Mouse (Mus musculus): Measurements from ENCODE around the gene Cldn11. TPM values are rescaled to one million over a fixed set of nuclear protein-coding genes. Genes with fewer than 3 reads are reported as not detected.
"Not testable (repeated sequence)": the region's sequence is repeated elsewhere in the genome, so short reads cannot be mapped to it uniquely, and the experiment has no call there.

Gene Cldn11
- polyA plus RNA-seq, 1 experiment from 2014 or later: 43.5 TPM

GRCm38 (mm10) chr3:31129766-31130165 lies 20.0 kb upstream of the Cldn11 start:
- no peaks in the 10 kb centered on the region for H3K27me3 ChIP-seq (replicated peaks; ENCODE audit: control insufficient read depth, insufficient read depth, low read length)
- no peak overlapping the region for H3K4me3 ChIP-seq (replicated peaks; ENCODE audit: low read length)
- no peak overlapping the region for H3K9ac ChIP-seq (replicated peaks; ENCODE audit: low read depth, low read length)
- no peak overlapping the region for H3K4me2 ChIP-seq (ENCODE audit: low read length)
- WGBS: 57% methylated on average over 4 of the region's 4 CpGs
- no peaks in the 10 kb centered on the region for H3K36me3 ChIP-seq (ENCODE audit: control insufficient read depth, insufficient read depth)
- H3K4me1 ChIP-seq (replicated peaks; ENCODE audit: control insufficient read depth, insufficient read depth, low read length): no peaks in the 10 kb centered on the region
- H3K9me3 ChIP-seq (ENCODE audit: control insufficient read depth, low read length): no peaks in the 10 kb centered on the region
- no peak overlapping the region for H3K27ac ChIP-seq (ENCODE audit: low read length)
- no peak for ATAC-seq

- 75% methylated on average over 5 of the region's 5 CpGs for WGBS
- ATAC-seq: no peak
- H3K9me3 ChIP-seq (ENCODE audit: control insufficient read depth, low read length): no peaks in the 10 kb centered on the region
- H3K4me2 ChIP-seq (ENCODE audit: low read length): no peak overlapping the region
- no peaks in the 10 kb centered on the region for H3K36me3 ChIP-seq (ENCODE audit: control insufficient read depth, insufficient read depth)
- H3K27ac ChIP-seq (ENCODE audit: low read length): no peak overlapping the region
- no peaks in the 10 kb centered on the region for H3K27me3 ChIP-seq (replicated peaks; ENCODE audit: control insufficient read depth, insufficient read depth, low read length)
- no peaks in the 10 kb centered on the region for H3K4me1 ChIP-seq (replicated peaks; ENCODE audit: control insufficient read depth, insufficient read depth, low read length)
- H3K4me3 ChIP-seq (replicated peaks; ENCODE audit: low read length): no peak overlapping the region
- H3K9ac ChIP-seq (replicated peaks; ENCODE audit: low read depth, low read length): no peak overlapping the region
Observed at GRCm38 (mm10) chr3:31133664-31134063, 16.1 kb upstream of the Cldn11 start.

GRCm38 (mm10) chr3:31134246-31134645 lies 15.5 kb upstream of the Cldn11 start:
- no peak overlapping the region for H3K27ac ChIP-seq (ENCODE audit: low read length)
- no peak overlapping the region for H3K9ac ChIP-seq (replicated peaks; ENCODE audit: low read depth, low read length)
- no peaks in the 10 kb centered on the region for H3K4me1 ChIP-seq (replicated peaks; ENCODE audit: control insufficient read depth, insufficient read depth, low read length)
- no peaks in the 10 kb centered on the region for H3K9me3 ChIP-seq (ENCODE audit: control insufficient read depth, low read length)
- WGBS: 86% methylated on average over 8 of the region's 8 CpGs
- no peaks in the 10 kb centered on the region for H3K27me3 ChIP-seq (replicated peaks; ENCODE audit: control insufficient read depth, insufficient read depth, low read length)
- ATAC-seq: no peak
- H3K36me3 ChIP-seq (ENCODE audit: control insufficient read depth, insufficient read depth): no peaks in the 10 kb centered on the region
- no peak overlapping the region for H3K4me3 ChIP-seq (replicated peaks; ENCODE audit: low read length)
- H3K4me2 ChIP-seq (ENCODE audit: low read length): no peak overlapping the region

GRCm38 (mm10) chr3:31134696-31135095 lies 15.0 kb upstream of the Cldn11 start:
- 75% methylated on average over 7 of the region's 7 CpGs for WGBS
- Histone ChIP-seq H3K4me3 (replicated peaks; ENCODE audit: low read length) (no peak overlapping the region), H3K4me2 (ENCODE audit: low read length) (no peak overlapping the region), H3K9me3 (ENCODE audit: control insufficient read depth, low read length) (no peaks in the 10 kb centered on the region), H3K9ac (replicated peaks; ENCODE audit: low read depth, low read length) (no peak overlapping the region), H3K27me3 (replicated peaks; ENCODE audit: control insufficient read depth, insufficient read depth, low read length) (no peaks in the 10 kb centered on the region), H3K27ac (ENCODE audit: low read length) (no peak overlapping the region), H3K4me1 (replicated peaks; ENCODE audit: control insufficient read depth, insufficient read depth, low read length) (no peaks in the 10 kb centered on the region), H3K36me3 (ENCODE audit: control insufficient read depth, insufficient read depth) (no peaks in the 10 kb centered on the region)
- no peak for ATAC-seq

- 75% methylated on average over 4 of the region's 4 CpGs for WGBS
- ATAC-seq; H3K9me3 ChIP-seq (ENCODE audit: control insufficient read depth, low read length); H3K9ac ChIP-seq (replicated peaks; ENCODE audit: low read depth, low read length); H3K4me3 ChIP-seq (replicated peaks; ENCODE audit: low read length); H3K27ac ChIP-seq (ENCODE audit: low read length); H3K4me2 ChIP-seq (ENCODE audit: low read length); H3K4me1 ChIP-seq (replicated peaks; ENCODE audit: control insufficient read depth, insufficient read depth, low read length); H3K27me3 ChIP-seq (replicated peaks; ENCODE audit: control insufficient read depth, insufficient read depth, low read length); H3K36me3 ChIP-seq (ENCODE audit: control insufficient read depth, insufficient read depth): not testable (repeated sequence)
Observed at GRCm38 (mm10) chr3:31136591-31136990, 13.1 kb upstream of the Cldn11 start.

- 57% methylated on average over 13 of the region's 13 CpGs for WGBS
- Histone ChIP-seq H3K27me3 (replicated peaks; ENCODE audit: control insufficient read depth, insufficient read depth, low read length) (no peaks in the 10 kb centered on the region), H3K4me1 (replicated peaks; ENCODE audit: control insufficient read depth, insufficient read depth, low read length) (no peaks in the 10 kb centered on the region), H3K9ac (replicated peaks; ENCODE audit: low read depth, low read length) (no peak overlapping the region), H3K4me3 (replicated peaks; ENCODE audit: low read length) (no peak overlapping the region), H3K27ac (ENCODE audit: low read length) (no peak overlapping the region), H3K36me3 (ENCODE audit: control insufficient read depth, insufficient read depth) (no peaks in the 10 kb centered on the region), H3K9me3 (ENCODE audit: control insufficient read depth, low read length) (no peaks in the 10 kb centered on the region), H3K4me2 (ENCODE audit: low read length) (no peak overlapping the region)
- peak; percentile 49; the same call in 1 of the 2 replicates for ATAC-seq
Observed at GRCm38 (mm10) chr3:31138454-31139424, 11.0 kb upstream of the Cldn11 start.

- Histone ChIP-seq H3K4me3 (replicated peaks; ENCODE audit: low read length) (no peak overlapping the region), H3K36me3 (ENCODE audit: control insufficient read depth, insufficient read depth) (no peaks in the 10 kb centered on the region), H3K4me2 (ENCODE audit: low read length) (no peak overlapping the region), H3K27me3 (replicated peaks; ENCODE audit: control insufficient read depth, insufficient read depth, low read length) (no peaks in the 10 kb centered on the region), H3K4me1 (replicated peaks; ENCODE audit: control insufficient read depth, insufficient read depth, low read length) (peaks cover 3% of the 10 kb centered on the region; the same call in 1 of the 2 replicates), H3K27ac (ENCODE audit: low read length) (no peak overlapping the region), H3K9me3 (ENCODE audit: control insufficient read depth, low read length) (no peaks in the 10 kb centered on the region), H3K9ac (replicated peaks; ENCODE audit: low read depth, low read length) (no peak overlapping the region)
- no peak for ATAC-seq
- 92% methylated on average over 4 of the region's 4 CpGs for WGBS
Observed at GRCm38 (mm10) chr3:31141621-31142020, 8.1 kb upstream of the Cldn11 start.

GRCm38 (mm10) chr3:31145222-31145621 lies 4.5 kb upstream of the Cldn11 start:
- not testable (repeated sequence) for H3K27ac ChIP-seq (ENCODE audit: low read length); H3K36me3 ChIP-seq (ENCODE audit: control insufficient read depth, insufficient read depth); H3K4me3 ChIP-seq (replicated peaks; ENCODE audit: low read length); H3K4me2 ChIP-seq (ENCODE audit: low read length); H3K27me3 ChIP-seq (replicated peaks; ENCODE audit: control insufficient read depth, insufficient read depth, low read length); ATAC-seq; H3K9ac ChIP-seq (replicated peaks; ENCODE audit: low read depth, low read length); H3K9me3 ChIP-seq (ENCODE audit: control insufficient read depth, low read length)
- WGBS: 85% methylated on average over 11 of the region's 11 CpGs
- peaks cover 15% of the 10 kb centered on the region for H3K4me1 ChIP-seq (replicated peaks; ENCODE audit: control insufficient read depth, insufficient read depth, low read length)

- 13% methylated on average over 14 of the region's 14 CpGs for WGBS
- Histone ChIP-seq H3K4me3 (replicated peaks; ENCODE audit: low read length) (no peak overlapping the region), H3K9ac (replicated peaks; ENCODE audit: low read depth, low read length) (no peak overlapping the region)
Observed at GRCm38 (mm10) chr3:31145641-31146290, 4.0 kb upstream of the Cldn11 start.

More at GRCm38 (mm10) chr3:31145641-31146290, 4.0 kb upstream of the Cldn11 start:
- Histone ChIP-seq H3K36me3 (ENCODE audit: control insufficient read depth, insufficient read depth) (no peaks in the 10 kb centered on the region), H3K4me2 (ENCODE audit: low read length) (peak overlapping the region; percentile 24), H3K27me3 (replicated peaks; ENCODE audit: control insufficient read depth, insufficient read depth, low read length) (peaks cover 9% of the 10 kb centered on the region), H3K9me3 (ENCODE audit: control insufficient read depth, low read length) (no peaks in the 10 kb centered on the region), H3K4me1 (replicated peaks; ENCODE audit: control insufficient read depth, insufficient read depth, low read length) (peaks cover 15% of the 10 kb centered on the region), H3K27ac (ENCODE audit: low read length) (no peak overlapping the region)
- peak; percentile 91 for ATAC-seq
